Mouse (Mus musculus): ENCODE data around the gene Gdap1l1.
"Not testable (repeated sequence)": the region's sequence is repeated elsewhere in the genome, so short reads cannot be mapped to it uniquely, and the experiment has no call there.

Gene Gdap1l1

GRCm38 (mm10) chr2:163438246-163438618 is at the start of gene Gdap1l1:
Gdap1l1 (plus strand) TSS chr2:163438476.
- peak; percentile 83 for DNase-seq

DNA sequence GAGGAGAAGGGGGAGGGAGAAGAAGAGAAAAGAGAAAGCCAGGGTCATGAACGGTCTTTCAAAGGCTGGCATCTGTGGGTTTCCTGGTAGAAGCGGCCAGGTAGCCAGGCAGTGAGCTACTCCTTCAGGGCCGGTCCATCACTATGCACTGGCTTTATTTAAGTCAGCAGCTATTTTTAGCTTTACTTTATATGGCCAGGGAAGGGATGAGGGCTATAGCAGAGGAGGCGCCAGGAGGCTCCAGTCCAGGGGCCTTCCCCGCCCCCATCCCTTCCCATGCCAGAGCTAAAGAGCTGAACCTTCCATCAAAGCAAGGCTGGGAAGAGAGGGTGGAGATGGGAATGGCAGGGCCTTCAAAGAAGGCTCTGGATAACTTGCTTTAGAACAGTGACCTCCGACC is 45.8 kb upstream of the Gdap1l1 start:
- DNase-seq: no peak

- no peak for DNase-seq
Measured at GRCm38 (mm10) chr2:163393241-163393640, 45.0 kb upstream of the Gdap1l1 start.

DNA sequence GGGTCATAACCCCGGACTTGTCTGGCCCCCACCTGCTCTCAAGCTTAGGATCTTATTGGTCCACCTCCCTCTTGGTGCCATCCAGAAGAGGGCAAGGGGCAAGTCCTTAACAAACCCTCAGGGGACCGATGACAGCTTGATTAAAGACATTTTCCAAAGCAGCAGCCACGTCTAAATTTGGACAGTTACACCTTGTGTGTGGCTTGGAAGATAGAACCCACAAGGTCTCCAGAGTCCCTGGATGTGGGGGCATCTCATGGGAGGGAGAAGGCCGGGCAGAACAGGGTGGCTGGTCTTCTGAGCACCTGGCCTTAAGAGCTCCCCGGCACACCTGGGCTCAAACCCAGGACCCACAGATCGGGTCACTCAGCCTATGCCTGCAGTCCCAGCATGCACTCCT is 44.3 kb upstream of the Gdap1l1 start:
- DNase-seq: no peak

DNA sequence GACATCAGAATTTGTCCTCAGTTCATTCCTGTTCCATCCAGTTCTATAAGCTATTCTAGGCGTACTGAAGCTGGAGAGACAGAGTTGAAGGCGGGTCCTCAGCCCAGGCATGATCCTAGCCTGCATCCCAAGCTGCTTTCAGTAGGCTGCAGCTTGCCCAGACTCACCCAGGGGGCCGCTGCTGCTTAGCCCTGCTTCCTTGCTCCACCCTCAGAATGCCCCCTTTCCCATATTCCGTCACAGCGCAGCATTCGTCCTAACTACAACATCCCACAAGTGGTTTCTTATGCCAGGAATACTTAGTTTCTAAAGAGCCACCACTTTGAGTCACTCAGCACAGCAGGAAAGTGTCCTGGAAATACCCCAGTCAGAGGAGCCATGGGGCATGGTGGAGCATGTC is 43.3 kb upstream of the Gdap1l1 start:
- no peak for DNase-seq

DNA sequence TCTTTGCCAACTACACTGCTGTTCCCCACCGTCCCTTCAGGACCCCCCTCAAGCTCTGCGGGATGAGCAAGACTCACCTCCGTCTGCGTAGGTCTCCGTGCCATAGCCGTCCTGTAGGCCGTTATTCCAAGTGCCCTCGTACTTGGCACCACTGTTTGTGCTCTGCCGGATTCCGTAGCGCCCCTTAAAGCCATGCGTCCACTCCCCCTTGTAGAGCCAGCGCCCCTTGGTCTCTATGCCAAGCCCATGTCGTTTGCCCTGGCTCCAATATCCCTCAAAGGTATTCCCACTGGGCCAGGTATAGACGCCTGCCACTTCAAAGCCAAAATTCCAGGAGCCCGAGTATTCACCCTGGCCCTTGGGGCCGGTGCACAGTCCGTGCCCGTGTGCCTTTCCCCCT is 41.2 kb upstream of the Gdap1l1 start:
- no peak for DNase-seq

- DNase-seq: peak; percentile 73
Measured at GRCm38 (mm10) chr2:163397905-163398304, 40.4 kb upstream of the Gdap1l1 start, which contains the start of gene Jph2. Jph2 (minus strand) TSS chr2:163397993.

- DNase-seq: no peak
Measured at GRCm38 (mm10) chr2:163398770-163399169, 39.5 kb upstream of the Gdap1l1 start.

DNA sequence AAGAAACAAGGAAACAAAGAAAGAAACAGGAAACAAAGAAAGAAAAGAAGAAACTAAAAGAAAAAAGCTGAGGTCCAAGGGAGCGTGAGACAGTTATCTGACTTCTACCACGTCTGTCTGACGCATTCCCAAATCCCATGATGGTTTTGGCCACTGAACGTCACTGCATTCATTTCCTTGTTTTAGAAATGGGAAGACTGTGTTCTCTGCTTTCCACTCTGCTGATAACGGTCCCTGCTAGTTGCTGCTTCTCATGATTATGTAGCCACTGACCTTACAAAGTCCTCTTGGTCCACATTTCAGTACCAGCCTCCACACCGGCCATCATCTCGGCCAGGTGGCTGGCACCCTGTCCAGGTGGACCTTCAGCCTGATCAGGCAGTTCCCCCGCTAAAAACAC is 39.1 kb upstream of the Gdap1l1 start:
- no peak for DNase-seq

DNA sequence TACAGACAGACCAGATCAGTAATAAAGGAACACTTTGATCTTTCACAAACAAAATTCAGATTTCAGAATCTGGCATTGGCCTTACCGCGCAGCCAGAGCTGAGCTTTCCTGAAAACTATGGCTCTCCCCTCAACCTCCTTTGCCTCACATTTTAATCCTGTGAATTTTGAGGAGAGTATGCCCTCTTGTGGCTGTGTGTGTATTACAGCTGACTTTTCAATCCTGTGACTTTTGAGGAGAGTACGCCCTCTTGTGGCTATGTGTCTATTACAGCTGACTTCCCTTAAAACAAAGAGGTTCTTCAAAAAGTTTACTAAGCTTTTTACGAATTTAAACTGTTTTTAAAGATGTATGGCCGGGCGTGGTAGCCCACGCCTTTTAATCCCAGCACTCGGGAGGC is 37.1 kb upstream of the Gdap1l1 start:
- peak; percentile 92 for DNase-seq

DNA sequence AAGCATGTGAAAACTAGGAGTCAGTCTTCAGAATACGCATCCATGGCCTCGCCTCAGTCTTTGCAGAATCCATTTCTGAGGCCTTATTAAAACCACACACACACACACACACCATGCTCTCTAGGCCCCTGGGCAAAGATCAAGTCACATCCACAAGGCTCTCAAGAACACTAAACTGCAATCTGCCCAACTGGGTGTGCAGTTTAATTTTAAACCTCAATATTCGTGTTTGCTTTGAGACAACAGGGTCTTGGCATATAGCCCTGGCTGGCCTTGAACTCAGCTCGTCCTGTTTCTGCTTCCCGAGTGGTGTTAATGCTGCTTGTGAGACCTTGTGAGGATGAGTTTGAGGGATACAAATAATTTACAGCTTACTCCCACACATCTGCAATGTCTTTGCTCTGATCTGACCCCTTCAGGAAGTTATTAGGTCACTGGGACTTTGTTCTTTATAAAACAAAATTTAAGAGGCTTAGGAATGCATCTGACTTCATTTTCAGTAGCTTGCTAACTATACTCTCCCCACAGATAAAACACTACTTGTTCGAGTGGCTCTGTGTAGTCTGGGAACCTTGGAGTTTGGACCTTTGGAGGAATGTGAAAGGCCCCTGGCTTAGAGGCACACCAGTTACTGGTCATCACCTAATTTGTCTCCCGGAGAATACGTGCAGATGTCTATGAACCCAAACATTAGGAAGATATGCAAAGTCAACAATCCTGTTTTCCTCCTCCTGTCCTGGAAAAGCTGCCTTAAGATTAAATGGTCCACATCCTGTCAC is 34.0 kb upstream of the Gdap1l1 start:
- DNase-seq: no peak

GRCm38 (mm10) chr2:163410211-163410610 is 28.1 kb upstream of the Gdap1l1 start:
- DNase-seq: no peak

GRCm38 (mm10) chr2:163411344-163411743 is 26.9 kb upstream of the Gdap1l1 start:
- DNase-seq: not testable (repeated sequence)

DNA sequence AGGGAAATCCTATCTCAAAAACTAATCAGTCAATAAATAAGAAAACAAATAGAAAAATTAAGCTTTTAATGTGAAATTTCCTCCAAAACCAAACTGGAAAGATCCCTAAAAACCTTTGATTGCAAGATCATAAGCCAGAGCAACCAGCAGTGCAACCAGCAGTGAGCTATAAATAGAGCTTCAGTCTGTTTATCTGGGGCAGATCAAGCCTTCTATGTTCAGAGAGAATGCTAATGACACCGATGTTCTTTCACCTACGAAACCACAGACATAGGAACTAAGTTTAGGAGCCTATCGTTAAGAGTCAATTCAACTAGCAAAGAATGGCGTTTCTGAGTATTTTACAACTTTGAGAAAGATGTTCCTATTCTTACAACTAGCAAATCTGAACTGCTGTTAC is 26.4 kb upstream of the Gdap1l1 start:
- no peak for DNase-seq

- no peak for DNase-seq
Measured at GRCm38 (mm10) chr2:163412419-163412818, 25.9 kb upstream of the Gdap1l1 start.

DNA sequence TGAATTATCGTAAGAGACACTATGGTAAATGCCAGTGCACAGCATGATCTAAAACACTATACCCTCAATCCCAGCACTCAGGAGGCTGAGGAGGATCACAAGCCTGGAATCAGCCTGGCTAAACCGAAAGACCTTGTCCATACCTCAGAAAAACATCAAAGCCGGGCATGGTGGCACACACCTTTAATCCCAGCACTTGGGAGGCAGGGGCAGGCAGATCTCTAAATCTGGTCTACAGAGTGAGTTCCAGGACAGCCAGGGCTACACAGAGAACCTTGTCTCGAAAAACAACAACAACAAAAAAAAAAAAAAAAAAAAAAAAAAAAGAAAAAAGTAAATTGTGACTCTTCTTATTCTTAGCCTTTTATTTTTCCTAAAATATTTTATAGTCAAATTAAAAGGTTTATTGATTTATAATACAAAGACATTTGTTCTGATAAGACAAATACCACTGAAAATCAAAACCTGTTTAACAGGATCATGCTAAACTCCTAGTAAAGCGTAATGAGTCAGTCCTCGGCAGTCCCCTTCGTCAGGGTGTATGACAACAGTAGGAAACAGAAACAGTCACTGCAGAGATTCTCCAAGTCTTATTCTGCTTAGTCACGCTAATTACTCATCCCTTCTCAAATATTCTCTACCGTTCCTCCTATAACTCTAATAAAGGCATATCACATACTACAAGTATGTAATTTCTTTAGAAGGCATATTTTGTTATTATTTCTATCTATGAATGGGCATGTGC is 25.3 kb upstream of the Gdap1l1 start:
- no peak for DNase-seq

GRCm38 (mm10) chr2:163417026-163417425 is 21.2 kb upstream of the Gdap1l1 start:
- no peak for DNase-seq

- DNase-seq: no peak
Measured at GRCm38 (mm10) chr2:163417830-163418229, 20.4 kb upstream of the Gdap1l1 start.

- DNase-seq: no peak
Measured at GRCm38 (mm10) chr2:163418841-163419345, 19.4 kb upstream of the Gdap1l1 start.

- peak; percentile 100 for DNase-seq
Measured at GRCm38 (mm10) chr2:163419346-163420045, 18.8 kb upstream of the Gdap1l1 start.

- DNase-seq: no peak
Measured at GRCm38 (mm10) chr2:163420366-163420886, 17.9 kb upstream of the Gdap1l1 start.

DNA sequence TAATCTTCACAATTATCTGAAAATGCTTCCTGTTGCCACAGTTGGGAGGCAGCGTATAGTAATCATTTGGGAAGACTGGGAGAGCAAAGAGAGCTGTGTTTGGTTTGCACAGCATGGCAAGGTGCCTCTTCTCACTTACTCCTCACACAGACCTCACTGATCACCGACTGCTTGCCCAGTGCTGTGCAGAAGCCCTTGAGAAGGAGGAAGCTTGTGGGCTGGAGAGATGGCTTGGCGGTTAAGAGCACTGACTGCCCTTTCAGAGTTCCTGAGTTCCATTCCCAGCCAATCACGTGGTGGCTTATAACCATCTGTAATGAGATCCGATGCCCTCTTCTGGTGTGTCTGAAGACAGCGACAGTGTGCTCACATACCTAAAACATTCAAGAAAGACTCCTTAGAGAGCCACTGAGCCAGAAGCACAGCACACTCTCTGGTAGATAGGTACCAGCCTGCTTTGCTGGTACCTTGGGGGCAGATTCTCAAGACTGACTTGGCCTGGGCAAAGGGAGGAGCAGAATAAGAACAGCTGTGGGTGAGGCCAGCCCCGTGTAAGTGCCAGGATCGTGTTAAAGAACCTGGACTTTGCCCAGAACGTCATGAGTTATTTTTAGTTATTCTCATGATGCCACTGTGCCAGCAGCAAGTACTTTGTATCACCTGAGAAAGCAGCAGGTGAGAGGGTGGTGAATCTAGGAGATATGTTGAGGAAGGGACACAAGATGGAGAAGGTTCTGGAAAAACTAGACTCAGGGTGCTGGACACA is 15.2 kb upstream of the Gdap1l1 start:
- no peak for DNase-seq
